Mouse (Mus musculus): ENCODE data around the gene Lrsam1.

The Lrsam1 gene

GRCm38 (mm10) chr2:32927624-32928234, 33.7 kb downstream of the Lrsam1 start:
- peak in 1 of 2 experiments; percentile 48 for DNase-seq (ENCODE audit: inconsistent age in 2 of 2, low spot score in 1 of 2)

GRCm38 (mm10) chr2:32926330-32927075, 34.9 kb downstream of the Lrsam1 start:
- DNase-seq (ENCODE audit: inconsistent age in 2 of 2, low spot score in 1 of 2): peak in 1 of 2 experiments; percentile 32

- peak in 1 of 2 experiments; percentile 35 for DNase-seq (ENCODE audit: inconsistent age in 2 of 2, low spot score in 1 of 2)
Measured at GRCm38 (mm10) chr2:32924306-32924844, 37.0 kb downstream of the Lrsam1 start.

- DNase-seq (ENCODE audit: inconsistent age in 2 of 2, low spot score in 1 of 2): peak in 1 of 2 experiments; percentile 24
Measured at GRCm38 (mm10) chr2:32923551-32924250, 37.7 kb downstream of the Lrsam1 start.

- no peak for DNase-seq (ENCODE audit: inconsistent age in 2 of 2, low spot score in 1 of 2)
Measured at GRCm38 (mm10) chr2:32922564-32922963, 38.9 kb downstream of the Lrsam1 start.

GRCm38 (mm10) chr2:32921801-32922380, 39.5 kb downstream of the Lrsam1 start:
- no peak for DNase-seq (ENCODE audit: inconsistent age in 2 of 2, low spot score in 1 of 2)

GRCm38 (mm10) chr2:32921235-32921634, 40.2 kb downstream of the Lrsam1 start:
- no peak for DNase-seq (ENCODE audit: inconsistent age in 2 of 2, low spot score in 1 of 2)

- DNase-seq (ENCODE audit: inconsistent age in 2 of 2, low spot score in 1 of 2): no peak
Measured at GRCm38 (mm10) chr2:32918391-32918790, 43.0 kb downstream of the Lrsam1 start.

GRCm38 (mm10) chr2:32917526-32917925, 43.9 kb downstream of the Lrsam1 start:
- peak; percentile 86 to 87 for DNase-seq (ENCODE audit: inconsistent age in 2 of 2, low spot score in 1 of 2)

GRCm38 (mm10) chr2:32914896-32915295, 46.5 kb downstream of the Lrsam1 start:
- peak; percentile 67 to 75 for DNase-seq (ENCODE audit: inconsistent age in 2 of 2, low spot score in 1 of 2)

GRCm38 (mm10) chr2:32914362-32914761, 47.1 kb downstream of the Lrsam1 start:
- DNase-seq (ENCODE audit: inconsistent age in 2 of 2, low spot score in 1 of 2): no peak

- DNase-seq (ENCODE audit: inconsistent age in 2 of 2, low spot score in 1 of 2): peak; percentile 80 to 94
Measured at GRCm38 (mm10) chr2:32912210-32912804, 49.1 kb downstream of the Lrsam1 start.

GRCm38 (mm10) chr2:32911639-32912182, 49.7 kb downstream of the Lrsam1 start:
- no peak for DNase-seq (ENCODE audit: inconsistent age in 2 of 2, low spot score in 1 of 2)

GRCm38 (mm10) chr2:32908796-32909195, 52.6 kb downstream of the Lrsam1 start:
- DNase-seq (ENCODE audit: inconsistent age in 2 of 2, low spot score in 1 of 2): no peak

- DNase-seq (ENCODE audit: inconsistent age in 2 of 2, low spot score in 1 of 2): no peak
Measured at GRCm38 (mm10) chr2:32908272-32908671, 53.1 kb downstream of the Lrsam1 start.

GRCm38 (mm10) chr2:32907442-32907841, 54.0 kb downstream of the Lrsam1 start:
- DNase-seq (ENCODE audit: inconsistent age in 2 of 2, low spot score in 1 of 2): no peak

- DNase-seq (ENCODE audit: inconsistent age in 2 of 2, low spot score in 1 of 2): no peak
Measured at GRCm38 (mm10) chr2:32905297-32905696, 56.1 kb downstream of the Lrsam1 start.

- DNase-seq (ENCODE audit: inconsistent age in 2 of 2, low spot score in 1 of 2): no peak
Measured at GRCm38 (mm10) chr2:32904637-32905036, 56.8 kb downstream of the Lrsam1 start.

- no peak for DNase-seq (ENCODE audit: inconsistent age in 2 of 2, low spot score in 1 of 2)
Measured at GRCm38 (mm10) chr2:32903470-32903869, 57.9 kb downstream of the Lrsam1 start.

- DNase-seq (ENCODE audit: inconsistent age in 2 of 2, low spot score in 1 of 2): no peak
Measured at GRCm38 (mm10) chr2:32902126-32902525, 59.3 kb downstream of the Lrsam1 start.

GRCm38 (mm10) chr2:32898983-32899382, 62.4 kb downstream of the Lrsam1 start:
- no peak for DNase-seq (ENCODE audit: inconsistent age in 2 of 2, low spot score in 1 of 2)
